Mouse (Mus musculus): ENCODE data around the gene Amy2a5.
"Not testable (repeated sequence)": the region's sequence is repeated elsewhere in the genome, so short reads cannot be mapped to it uniquely, and the experiment has no call there.

The Amy2a5 gene

GRCm38 (mm10) chr3:113258737-113259136 lies at the start of gene Amy2a5:
Gene Amy2a5, minus strand, starts transcription at chr3:113258837.
- not testable (repeated sequence) for DNase-seq

- DNase-seq, result not testable (repeated sequence)
Observed at GRCm38 (mm10) chr3:113291349-113291748, 32.7 kb upstream of the Amy2a5 start, which contains the start of gene Amy2a4. Gene Amy2a4, minus strand, starts transcription at chr3:113291449.

- DNase-seq, result not testable (repeated sequence)
Observed at GRCm38 (mm10) chr3:113280285-113280684, 21.6 kb upstream of the Amy2a5 start.

GRCm38 (mm10) chr3:113279586-113279985 lies 20.9 kb upstream of the Amy2a5 start:
- DNase-seq, result not testable (repeated sequence)

GRCm38 (mm10) chr3:113227115-113227514 lies 31.5 kb downstream of the Amy2a5 start:
- DNase-seq, result no peak

Data from lung, postnatal 36 days (tissue).